Mouse (Mus musculus): ENCODE data around the gene Btnl9. TPM values are rescaled to one million over a fixed set of nuclear protein-coding genes. Genes with fewer than 3 reads are reported as not detected.
"Not testable (repeated sequence)": the region's sequence is repeated elsewhere in the genome, so short reads cannot be mapped to it uniquely, and the experiment has no call there.

The Btnl9 gene
- 1 to 10 TPM; 4.8 to 9.0 TPM for total RNA-seq (2021)
- long read RNA-seq, experiment 1, full-length matches to known transcripts, result 2 of 4 reads
- long read RNA-seq, experiment 1, partial matches to known transcripts, result 0 of 4 reads
- long read RNA-seq, experiment 1, other reads (novel, unspliced or antisense), result 2 of 4 reads
- long read RNA-seq, experiment 2, result 0 reads

DNA sequence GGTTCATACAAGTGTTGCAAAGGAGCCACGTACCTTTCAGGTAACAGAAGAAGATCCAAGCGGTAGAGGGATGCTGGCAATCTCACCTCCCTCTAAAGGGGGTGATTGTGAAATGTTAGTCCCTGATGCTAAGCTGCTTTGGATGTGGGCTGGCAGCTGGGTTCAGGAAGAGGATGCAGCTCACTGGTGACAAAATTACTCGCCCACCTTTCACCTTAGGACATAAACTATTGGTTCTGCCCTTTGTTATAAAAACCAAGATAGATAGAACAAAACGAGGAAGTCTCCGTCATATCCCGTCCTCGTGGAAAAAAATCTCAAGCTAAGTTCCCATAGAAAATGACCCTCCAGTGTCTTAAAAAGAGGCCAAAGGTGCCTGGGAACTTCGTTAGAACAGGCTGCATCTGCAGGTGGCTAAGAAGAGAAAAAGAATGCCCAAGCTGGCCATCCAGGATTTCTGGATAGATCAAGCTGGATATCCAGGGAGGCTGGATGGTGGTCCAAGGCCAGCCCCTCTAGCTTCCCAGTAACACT, at the start of gene Btnl9:
TSS of gene Btnl9 (minus strand) at position 205 of the 534 bp plus-strand sequence.
- DNase-seq, result no peak
- intact Hi-C loops (cut with DNase I; ENCODE audit: low total_unique reads), result no loop called here

DNA sequence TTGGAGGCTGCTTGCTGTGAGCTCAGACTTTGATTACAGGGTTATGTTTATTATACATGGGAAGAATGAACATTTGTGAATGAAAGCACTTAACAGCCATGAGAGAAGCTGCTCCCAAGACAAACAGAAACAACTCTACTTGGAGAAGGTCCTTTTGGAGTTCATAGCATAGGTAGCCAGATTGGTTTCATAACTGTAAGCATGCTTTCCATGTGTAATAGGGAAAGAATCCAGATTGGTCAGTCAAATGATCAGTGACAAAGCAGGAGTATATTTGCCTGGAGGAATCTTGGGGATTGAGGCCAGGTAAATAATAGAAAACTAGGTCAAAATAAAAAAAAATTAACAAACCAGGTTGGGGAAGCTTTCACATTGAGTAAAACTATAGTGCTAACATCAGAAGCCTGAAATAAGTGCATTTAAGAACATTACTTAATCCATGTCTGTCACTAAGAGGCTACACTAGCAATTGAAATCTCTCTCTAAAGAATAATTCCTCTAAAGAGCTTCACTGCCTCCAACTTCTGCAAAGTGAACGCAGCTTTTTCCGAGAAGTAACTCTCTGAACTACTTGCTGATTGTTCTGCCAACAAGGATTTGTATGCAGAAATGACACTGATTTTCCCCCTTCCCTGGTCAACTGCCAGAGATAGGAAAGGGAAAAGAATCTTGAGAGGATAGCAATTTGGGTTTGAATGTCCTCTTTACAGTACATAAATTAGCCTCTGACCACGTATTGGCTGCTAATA, 48.7 kb upstream of the Btnl9 start:
- intact Hi-C loops (cut with DNase I; ENCODE audit: low total_unique reads), result no loop called here
- no peak for DNase-seq

- intact Hi-C loops (cut with DNase I; ENCODE audit: low total_unique reads), result no loop called here
- no peak for DNase-seq
Measured at GRCm38 (mm10) chr11:49232781-49233180, 45.8 kb upstream of the Btnl9 start.

- DNase-seq, result no peak
- intact Hi-C loops (cut with DNase I; ENCODE audit: low total_unique reads), result no loop called here
Measured at GRCm38 (mm10) chr11:49224455-49224854, 37.5 kb upstream of the Btnl9 start.

DNA sequence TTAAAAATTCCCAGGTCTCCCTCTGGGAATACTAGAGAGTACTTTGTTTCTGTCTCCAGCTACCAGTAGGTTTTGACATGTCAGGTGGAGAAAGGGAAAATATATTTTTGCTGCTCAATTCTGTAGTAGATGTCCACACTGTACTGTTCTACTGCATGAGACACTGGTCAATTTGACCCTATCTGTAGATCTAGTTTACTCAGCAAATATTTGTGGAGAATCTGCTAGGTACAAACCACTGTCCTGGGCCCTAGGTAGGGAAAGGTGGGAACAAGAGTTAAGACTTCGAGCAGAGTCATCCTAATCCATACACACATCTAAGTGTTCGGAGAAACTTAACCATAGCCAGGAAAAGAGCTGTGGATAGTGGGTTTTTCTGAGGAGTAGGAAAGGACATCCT, 32.3 kb upstream of the Btnl9 start:
- DNase-seq, result no peak
- intact Hi-C loops (cut with DNase I; ENCODE audit: low total_unique reads), result no loop called here

- DNase-seq, result no peak
- intact Hi-C loops (cut with DNase I; ENCODE audit: low total_unique reads), result no loop called here
Measured at GRCm38 (mm10) chr11:49213505-49213904, 26.5 kb upstream of the Btnl9 start.

DNA sequence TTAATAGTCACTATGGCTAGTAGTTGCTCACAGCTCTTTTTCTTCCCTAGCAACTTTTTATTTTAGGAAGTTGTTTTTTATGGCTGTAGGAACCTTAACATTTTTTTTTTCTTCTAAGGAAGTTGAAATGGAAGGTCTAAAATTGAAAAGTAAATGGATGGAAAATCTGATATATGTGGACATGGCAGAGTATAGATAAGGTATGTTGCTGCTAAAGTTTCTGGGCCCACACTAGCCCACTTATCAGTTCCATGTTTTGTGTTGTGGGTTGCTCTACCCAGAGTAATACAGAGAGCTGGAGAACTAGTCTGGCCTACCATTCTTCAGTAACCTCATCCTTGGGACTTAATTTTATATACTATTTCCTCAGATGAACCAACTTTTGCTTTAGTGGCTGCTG, 25.6 kb upstream of the Btnl9 start:
- no peak for DNase-seq
- intact Hi-C loops (cut with DNase I; ENCODE audit: low total_unique reads), result no loop called here

DNA sequence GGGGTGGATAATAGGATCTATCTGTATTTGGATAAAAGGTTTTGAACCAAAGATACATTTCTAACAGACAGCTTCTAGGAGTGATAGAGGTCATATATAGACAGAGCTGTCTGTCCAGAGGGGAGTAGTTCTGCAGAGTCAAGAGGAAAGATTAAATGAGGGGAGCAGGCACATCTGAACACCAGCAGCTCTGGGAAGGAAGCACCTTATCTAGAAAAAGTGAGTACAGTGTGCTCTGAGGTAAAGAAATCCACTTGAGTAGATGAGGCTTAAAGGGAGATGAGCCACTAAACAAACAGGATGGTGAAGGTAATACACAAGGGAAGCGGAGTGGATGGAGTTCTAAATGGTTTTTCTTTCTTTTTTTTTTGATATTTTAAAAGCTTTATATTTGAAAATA, 20.5 kb upstream of the Btnl9 start:
- intact Hi-C loops (cut with DNase I; ENCODE audit: low total_unique reads), result no loop called here
- DNase-seq, result no peak

DNA sequence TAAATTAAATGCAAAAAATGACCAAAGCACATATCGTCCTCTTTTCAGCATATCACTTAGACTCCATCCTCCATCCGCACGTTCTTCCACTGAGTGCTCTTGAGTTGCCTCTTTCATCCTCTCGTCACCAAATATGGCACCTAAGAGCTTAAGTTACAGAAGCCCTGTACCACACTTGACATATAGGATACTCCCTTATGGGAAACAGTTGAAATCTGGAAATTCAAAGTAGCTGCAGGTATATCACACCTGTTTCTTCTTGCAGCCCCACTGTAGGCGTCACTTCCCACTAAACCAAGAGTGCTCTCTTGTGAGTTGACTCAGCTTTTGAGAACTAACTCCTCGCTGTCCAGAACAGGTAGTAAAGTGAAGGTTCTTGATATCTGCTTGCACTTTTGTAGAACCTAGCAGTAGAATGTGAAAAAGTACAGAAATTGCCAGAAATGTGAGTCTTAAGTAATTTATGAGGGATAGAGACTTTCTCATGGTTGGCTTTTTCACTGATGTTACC, 18.2 kb upstream of the Btnl9 start:
- intact Hi-C loops (cut with DNase I; ENCODE audit: low total_unique reads), result no loop called here
- DNase-seq, result no peak

GRCm38 (mm10) chr11:49203771-49204497, 17.0 kb upstream of the Btnl9 start:
- DNase-seq, result peak; percentile 16
- intact Hi-C loops (cut with DNase I; ENCODE audit: low total_unique reads), result loop anchor here (5.0 kb wide), 1 partner anchor 48 kb away; no protein-coding TSS in a partner anchor

DNA sequence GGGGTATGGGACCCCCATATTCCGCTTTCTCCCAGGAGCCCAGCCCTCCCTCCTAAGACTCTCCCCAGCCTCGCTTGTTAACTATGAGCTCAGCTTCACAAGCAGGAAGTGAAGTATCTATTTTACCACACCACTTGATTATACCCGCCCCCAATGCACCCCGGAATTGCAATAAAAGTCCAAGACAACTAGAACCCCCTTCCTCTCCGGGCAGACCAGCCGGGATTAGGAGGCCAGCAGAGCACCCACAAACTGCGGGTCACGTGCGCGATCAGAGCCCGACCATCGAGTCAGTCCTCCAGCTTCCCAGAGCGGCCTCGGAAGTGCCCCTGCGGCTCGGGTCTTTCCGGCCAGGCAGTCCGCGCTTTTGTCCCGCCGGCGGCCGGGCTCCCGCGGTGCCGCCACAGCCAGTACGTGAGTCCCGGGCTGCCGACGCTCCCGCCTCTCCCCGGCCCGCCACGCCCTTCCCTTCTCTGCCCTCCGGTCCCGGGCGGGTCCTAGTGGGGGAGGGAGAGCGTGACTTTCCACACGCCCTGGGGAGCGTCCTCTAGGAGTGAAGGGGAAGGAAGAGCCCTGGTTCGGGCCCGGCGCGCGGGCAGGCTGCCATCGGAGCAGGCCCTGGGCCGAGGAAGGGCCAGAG, 16.3 kb upstream of the Btnl9 start, which contains the start of gene Zfp62:
TSS of gene Zfp62 (plus strand) at position 164 of the 640 bp plus-strand sequence.
- peak; percentile 94 for DNase-seq
- intact Hi-C loops (cut with DNase I; ENCODE audit: low total_unique reads), result loop anchor here (5.0 kb wide), 1 partner anchor 49 kb away; no protein-coding TSS in a partner anchor

DNA sequence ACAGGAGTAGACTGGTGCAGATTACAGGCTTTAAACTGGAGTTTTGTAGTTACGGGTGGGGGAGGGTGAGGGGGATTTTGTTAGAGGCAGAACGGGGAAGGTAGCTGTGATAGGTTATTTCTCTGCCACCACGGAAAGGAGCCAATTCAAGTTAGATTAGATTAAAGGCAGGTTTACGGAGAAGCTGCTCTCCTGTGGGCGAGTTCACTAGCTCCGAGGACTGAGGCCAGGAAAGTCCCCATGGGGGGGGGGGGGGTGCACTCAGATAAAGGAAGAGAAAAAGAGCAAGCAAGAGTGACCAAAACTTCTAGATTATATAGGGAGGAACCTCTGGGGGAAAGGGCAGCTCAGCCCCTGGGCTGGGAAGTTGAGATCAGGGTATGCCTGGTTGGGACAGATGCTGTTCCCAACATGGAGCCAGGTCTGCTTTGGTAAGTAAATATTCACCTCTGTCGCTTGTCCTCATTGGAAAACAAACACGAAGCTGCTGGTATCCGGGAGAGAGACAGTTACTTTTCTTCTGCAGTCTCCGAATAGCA, 15.6 kb upstream of the Btnl9 start:
- DNase-seq, result no peak
- intact Hi-C loops (cut with DNase I; ENCODE audit: low total_unique reads), result loop anchor here (5.0 kb wide), 1 partner anchor 50 kb away; no protein-coding TSS in a partner anchor

- intact Hi-C loops (cut with DNase I; ENCODE audit: low total_unique reads), result loop anchor here (5.0 kb wide), 1 partner anchor 50 kb away; no protein-coding TSS in a partner anchor
- DNase-seq, result no peak
Measured at GRCm38 (mm10) chr11:49202071-49202470, 15.1 kb upstream of the Btnl9 start.

- intact Hi-C loops (cut with DNase I; ENCODE audit: low total_unique reads), result loop anchor here (5.0 kb wide), 1 partner anchor 51 kb away; no protein-coding TSS in a partner anchor
- DNase-seq, result no peak
Measured at GRCm38 (mm10) chr11:49201142-49201541, 14.2 kb upstream of the Btnl9 start.

GRCm38 (mm10) chr11:49200666-49201065, 13.7 kb upstream of the Btnl9 start:
- no peak for DNase-seq
- intact Hi-C loops (cut with DNase I; ENCODE audit: low total_unique reads), result loop anchor here (5.0 kb wide), 1 partner anchor 52 kb away; no protein-coding TSS in a partner anchor

- intact Hi-C loops (cut with DNase I; ENCODE audit: low total_unique reads), result no loop called here
- no peak for DNase-seq
Measured at GRCm38 (mm10) chr11:49195819-49196322, 8.9 kb upstream of the Btnl9 start.

DNA sequence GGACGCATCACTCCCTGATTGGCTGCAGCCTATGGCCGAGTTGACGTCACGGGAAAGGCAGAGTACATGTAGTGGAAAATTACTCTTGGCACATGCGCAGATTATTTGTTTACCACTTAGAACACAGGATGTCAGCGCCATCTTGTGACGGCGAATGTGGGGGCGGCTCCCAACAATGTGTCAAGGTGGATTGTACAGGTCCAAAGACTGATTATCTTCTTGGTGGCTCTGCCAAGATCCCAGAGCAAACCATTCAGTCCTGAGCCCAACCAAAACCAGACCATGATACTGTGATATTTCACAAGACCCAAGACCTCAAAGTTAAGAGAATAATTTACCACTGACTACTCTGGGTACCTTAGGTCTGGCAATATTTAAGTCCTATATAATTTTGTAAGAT, 7.8 kb upstream of the Btnl9 start:
- DNase-seq; intact Hi-C loops (cut with DNase I; ENCODE audit: low total_unique reads): not testable (repeated sequence)

GRCm38 (mm10) chr11:49191083-49191482, 4.1 kb upstream of the Btnl9 start:
- intact Hi-C loops (cut with DNase I; ENCODE audit: low total_unique reads), result no loop called here
- DNase-seq, result no peak

- peak; percentile 48 for DNase-seq
- intact Hi-C loops (cut with DNase I; ENCODE audit: low total_unique reads), result loop anchor here (2.0 kb wide), 1 partner anchor 81 kb away; no protein-coding TSS in a partner anchor
Measured at GRCm38 (mm10) chr11:49189737-49190136, 2.8 kb upstream of the Btnl9 start.
